Comparison of ENCODE assay signal across 12 mouse cellular contexts in the genomic region with DNA sequence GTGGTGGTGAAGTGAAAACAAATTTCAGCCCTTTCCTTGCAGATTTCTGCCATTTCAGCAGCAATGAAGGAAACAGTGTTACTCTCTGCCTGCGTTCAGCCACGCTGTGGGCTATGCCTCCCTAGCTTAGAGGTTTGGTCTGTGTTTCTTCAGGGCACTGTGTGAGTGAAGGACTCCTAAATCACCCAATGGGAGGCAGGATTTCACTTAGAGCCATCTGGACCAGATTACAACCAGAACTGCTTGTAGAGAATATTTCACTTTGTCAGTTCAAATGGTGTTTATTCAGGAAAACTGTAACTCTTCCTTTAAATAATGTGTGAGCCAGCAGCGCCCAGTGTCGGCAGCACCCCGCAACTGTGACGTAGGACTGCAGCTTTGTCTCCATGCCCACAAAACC. TPM values are rescaled to one million over a fixed set of nuclear protein-coding genes. Genes with fewer than 3 reads are reported as not detected.
DNase-seq lines count a peak whose midpoint lies in the region; ATAC-seq lines count a peak whose summit lies in the region.
"Had no signal": no experiment of that assay in that cellular context is flagged by ENCODE, and none has a peak within 500 bp of the region (broad histone marks: within the 10 kb centered on the region; RNA-seq: fewer than 3 reads in every experiment).

No protein-coding gene starts in this region.

- H3K4me2 ChIP-seq in hindbrain, embryonic 12.5 days (replicated peaks): peak overlapping the region; percentile 8; the same call in 1 of the 2 replicates
- H3K4me2 ChIP-seq in hindbrain, embryonic 13.5 days: no peak overlapping the region
- no peak overlapping the region for H3K4me2 ChIP-seq in neural tube, embryonic 15.5 days
- peak overlapping the region; percentile 47 for H3K4me2 ChIP-seq in embryonic facial prominence, embryonic 15.5 days (replicated peaks)
- peak overlapping the region; percentile 30 for H3K4me2 ChIP-seq in stomach, embryonic 15.5 days

- no peaks in the 10 kb centered on the region for H3K27me3 ChIP-seq in hindbrain, embryonic 12.5 days
- H3K27me3 ChIP-seq in hindbrain, embryonic 13.5 days: no peaks in the 10 kb centered on the region
- H3K27me3 ChIP-seq in neural tube, embryonic 15.5 days (replicated peaks): no peaks in the 10 kb centered on the region
- H3K27me3 ChIP-seq in embryonic facial prominence, embryonic 15.5 days: no peaks in the 10 kb centered on the region
- H3K27me3 ChIP-seq in stomach, embryonic 15.5 days (replicated peaks): no peaks in the 10 kb centered on the region

- no peaks in the 10 kb centered on the region for H3K9me3 ChIP-seq in hindbrain, embryonic 12.5 days (replicated peaks)
- no peaks in the 10 kb centered on the region for H3K9me3 ChIP-seq in hindbrain, embryonic 13.5 days
- no peaks in the 10 kb centered on the region for H3K9me3 ChIP-seq in neural tube, embryonic 15.5 days (replicated peaks)
- no peaks in the 10 kb centered on the region for H3K9me3 ChIP-seq in embryonic facial prominence, embryonic 15.5 days (replicated peaks)
- H3K9me3 ChIP-seq in stomach, embryonic 15.5 days: no peaks in the 10 kb centered on the region

- H3K4me3 ChIP-seq in hindbrain, embryonic 12.5 days: no peak overlapping the region
- H3K4me3 ChIP-seq in hindbrain, embryonic 13.5 days: no peak overlapping the region
- H3K4me3 ChIP-seq in neural tube, embryonic 15.5 days (replicated peaks): no peak overlapping the region
- peak overlapping the region; percentile 34 for H3K4me3 ChIP-seq in embryonic facial prominence, embryonic 15.5 days (replicated peaks)
- H3K4me3 ChIP-seq in stomach, embryonic 15.5 days (replicated peaks): peak overlapping the region; percentile 9; the same call in 1 of the 2 replicates

- ATAC-seq in hindbrain, embryonic 12.5 days (ENCODE audit: low FRiP score): no peak
- ATAC-seq in hindbrain, embryonic 13.5 days (ENCODE audit: low FRiP score): no peak
- no peak for ATAC-seq in neural tube, embryonic 15.5 days (ENCODE audit: low FRiP score)
- peak; percentile 87 for ATAC-seq in embryonic facial prominence, embryonic 15.5 days (ENCODE audit: insufficient number of reproducible peaks, low FRiP score, low TSS enrichment, low read depth)
- ATAC-seq in stomach, embryonic 15.5 days (ENCODE audit: insufficient read depth, low FRiP score, low read depth): no peak
- no peak for ATAC-seq in megakaryocyte, adult 5-6 weeks (ENCODE audit: poor library complexity, severe bottlenecking)

- DNase-seq in neural tube, embryonic 10.5 days (ENCODE audit: extremely low spot score, low spot score): peak; percentile 43
- DNase-seq in gastrocnemius, postnatal 10 days: no peak
- DNase-seq: adrenal gland, postnatal 14 days; cerebellum, postnatal 36 days had no signal

- H3K9ac ChIP-seq in hindbrain, embryonic 12.5 days: no peak overlapping the region
- H3K9ac ChIP-seq in hindbrain, embryonic 13.5 days: no peak overlapping the region
- no peak overlapping the region for H3K9ac ChIP-seq in neural tube, embryonic 15.5 days (replicated peaks)
- no peak overlapping the region; the same call in 1 of the 2 replicates for H3K9ac ChIP-seq in embryonic facial prominence, embryonic 15.5 days
- H3K9ac ChIP-seq in stomach, embryonic 15.5 days: no peak overlapping the region

- H3K4me1 ChIP-seq in hindbrain, embryonic 12.5 days: no peaks in the 10 kb centered on the region
- no peaks in the 10 kb centered on the region for H3K4me1 ChIP-seq in hindbrain, embryonic 13.5 days (replicated peaks)
- H3K4me1 ChIP-seq in neural tube, embryonic 15.5 days: no peaks in the 10 kb centered on the region
- peaks cover 12% of the 10 kb centered on the region; the same call in 1 of the 2 replicates for H3K4me1 ChIP-seq in embryonic facial prominence, embryonic 15.5 days
- no peaks in the 10 kb centered on the region for H3K4me1 ChIP-seq in stomach, embryonic 15.5 days

- WGBS in hindbrain, embryonic 12.5 days: 78% methylated on average over 6 of the region's 6 CpGs
- 78% methylated on average over 6 of the region's 6 CpGs for WGBS in hindbrain, embryonic 13.5 days
- WGBS in neural tube, embryonic 15.5 days: 63% methylated on average over 6 of the region's 6 CpGs
- 35% methylated on average over 6 of the region's 6 CpGs for WGBS in embryonic facial prominence, embryonic 15.5 days
- 45% methylated on average over 6 of the region's 6 CpGs for WGBS in stomach, embryonic 15.5 days

- no peaks in the 10 kb centered on the region for H3K36me3 ChIP-seq in hindbrain, embryonic 12.5 days
- no peaks in the 10 kb centered on the region for H3K36me3 ChIP-seq in hindbrain, embryonic 13.5 days
- no peaks in the 10 kb centered on the region for H3K36me3 ChIP-seq in neural tube, embryonic 15.5 days
- no peaks in the 10 kb centered on the region for H3K36me3 ChIP-seq in embryonic facial prominence, embryonic 15.5 days
- no peaks in the 10 kb centered on the region for H3K36me3 ChIP-seq in stomach, embryonic 15.5 days

- no peak overlapping the region for H3K27ac ChIP-seq in hindbrain, embryonic 12.5 days
- no peak overlapping the region for H3K27ac ChIP-seq in hindbrain, embryonic 13.5 days
- no peak overlapping the region for H3K27ac ChIP-seq in neural tube, embryonic 15.5 days (replicated peaks)
- peak overlapping the region; percentile 87 for H3K27ac ChIP-seq in embryonic facial prominence, embryonic 15.5 days (replicated peaks)
- H3K27ac ChIP-seq in stomach, embryonic 15.5 days: peak overlapping the region; percentile 7; the same call in 1 of the 2 replicates

RNA-seq across cellular contexts. Expression of a gene that starts 44.5 kb away (rescaled TPM):
- 3.8 and 4.8 TPM in 2 replicates for polyA plus RNA-seq in hindbrain, embryonic 12.5 days (2016; fragmentation: Nextera tagmentation; extraction: Ambion mirVana)
- 7.9 and 8.1 TPM in 2 replicates for polyA plus RNA-seq in hindbrain, embryonic 13.5 days (2015; fragmentation: Nextera tagmentation; extraction: Ambion mirVana)
- 13.8 and 14.6 TPM in 2 replicates for polyA plus RNA-seq in neural tube, embryonic 15.5 days (2015; fragmentation: Nextera tagmentation; extraction: Ambion mirVana)
- polyA plus RNA-seq in embryonic facial prominence, embryonic 15.5 days (2015; fragmentation: Nextera tagmentation; extraction: Ambion mirVana): 10.4 and 11.0 TPM in 2 replicates
- 5.2 and 5.9 TPM in 2 replicates for polyA plus RNA-seq in stomach, embryonic 15.5 days (2015; fragmentation: Nextera tagmentation; extraction: Ambion mirVana)
- total RNA-seq in megakaryocyte, adult 5-6 weeks (2015): not detected in 2 replicates
- not detected in 2 replicates for total RNA-seq in megakaryocyte, adult 5-6 weeks (2017)
- total RNA-seq in gastrocnemius, postnatal 10 days (2021): 1 to 10 TPM; 5.2 to 7.1 TPM
- total RNA-seq: granulocyte monocyte progenitor cell, adult 5-6 weeks; monocyte, adult 5-6 weeks had no signal

Comparison
In these comparisons a context has a peak if more than half of its experiments do, and no peak if none do; other contexts are left out.
1. H3K4me2 ChIP-seq: peak in hindbrain, embryonic 12.5 days (single experiment), embryonic facial prominence, embryonic 15.5 days (single experiment) and stomach, embryonic 15.5 days (single experiment); none in hindbrain, embryonic 13.5 days (single experiment) and neural tube, embryonic 15.5 days (single experiment).
2. H3K27ac ChIP-seq: peak in embryonic facial prominence, embryonic 15.5 days (single experiment) and stomach, embryonic 15.5 days (single experiment); none in hindbrain, embryonic 12.5 days (single experiment), hindbrain, embryonic 13.5 days (single experiment) and neural tube, embryonic 15.5 days (single experiment).
3. H3K4me3 ChIP-seq: peak in embryonic facial prominence, embryonic 15.5 days (single experiment) and stomach, embryonic 15.5 days (single experiment); none in hindbrain, embryonic 12.5 days (single experiment), hindbrain, embryonic 13.5 days (single experiment) and neural tube, embryonic 15.5 days (single experiment).